Mouse (Mus musculus) embryonic fibroblast, embryonic 13.5 days (primary cell): ENCODE measurements at regions not wholly inside any gene's neighbourhood (a gene's known extent, or its start where the extent isn't known, plus 50 kb on each side); places are given as distances from the start of the nearest gene placed in this dataset.

Experiments used
- CTCF ChIP-seq: IDR thresholded peaks from 2 replicates; pipeline ENCODE4 v1.5.1; 2011; ENCODE audit warnings: mild to moderate bottlenecking, control low read depth, low read length, moderate library complexity, borderline replicate concordance; ENCODE audit not compliant: insufficient read depth
- POLR2A ChIP-seq: IDR thresholded peaks from 2 replicates; pipeline ENCODE4 v1.6.1; 2011; ENCODE audit warnings: low read depth, mild to moderate bottlenecking, control low read depth, low read length, moderate library complexity

GRCm38 (mm10) chr8:113422651-113423050 is 212.7 kb upstream of the Mon1b start:
- TF ChIP-seq CTCF = no peak
- TF ChIP-seq POLR2A = no peak
